ENCODE assay signal across 10 mouse cellular contexts in the genomic region with DNA sequence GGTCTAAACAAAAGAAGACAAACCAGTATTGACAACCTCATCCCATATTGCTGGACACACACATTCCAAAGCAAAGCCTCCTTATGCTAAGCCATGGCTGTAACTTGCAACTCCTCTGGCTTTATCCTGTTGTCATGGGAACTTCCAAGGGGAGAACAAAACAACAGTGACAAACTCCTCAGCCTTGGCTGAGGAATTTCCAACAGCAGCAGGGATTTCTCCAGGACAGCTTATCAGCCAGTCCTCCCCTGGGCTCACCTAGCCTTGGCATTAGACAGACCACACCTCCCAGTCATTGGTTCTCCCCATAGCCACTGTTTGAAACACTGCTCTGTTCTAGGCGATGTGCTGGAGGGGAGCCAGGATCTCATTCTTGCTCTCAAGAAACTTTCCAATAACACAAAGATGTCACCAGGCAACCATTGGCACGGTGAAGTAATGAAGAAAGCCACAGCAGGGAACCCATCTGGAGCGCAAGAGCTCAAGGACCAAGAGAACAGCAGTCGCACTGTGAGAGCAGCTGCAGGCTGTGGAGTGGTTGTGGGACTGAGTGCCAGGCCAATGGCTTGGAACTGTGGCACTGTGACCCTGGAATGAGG. TPM values are rescaled to one million over a fixed set of nuclear protein-coding genes. Genes with fewer than 3 reads are reported as not detected.
DNase-seq lines count a peak whose midpoint lies in the region; ATAC-seq and TF ChIP-seq lines count a peak whose summit lies in the region.
"Had no signal": no experiment of that assay in that cellular context is flagged by ENCODE, and none has a peak within 500 bp of the region (broad histone marks: within the 10 kb centered on the region; RNA-seq: fewer than 3 reads in every experiment).

No protein-coding gene starts in this region.

- no peak overlapping the region for H3K4me3 ChIP-seq in lung, adult 2 months (replicated peaks; ENCODE audit: extremely low read depth, low read depth, low read length)
- H3K4me3 ChIP-seq in forebrain, embryonic 12.5 days (replicated peaks), result no peak overlapping the region
- H3K4me3 ChIP-seq in midbrain, embryonic 15.5 days, result no peak overlapping the region

- no peaks in the 10 kb centered on the region for H3K36me3 ChIP-seq in forebrain, embryonic 12.5 days (replicated peaks)
- H3K36me3 ChIP-seq in midbrain, embryonic 15.5 days (replicated peaks), result no peaks in the 10 kb centered on the region

- H3K27me3 ChIP-seq in forebrain, embryonic 12.5 days, result no peaks in the 10 kb centered on the region
- no peaks in the 10 kb centered on the region for H3K27me3 ChIP-seq in midbrain, embryonic 15.5 days (replicated peaks)

- TF ChIP-seq POLR2A in lung, adult 2 months (IDR thresholded peaks at IDR 0.05; ENCODE audit: borderline replicate concordance, extremely low read depth, low read depth, low read length), result no peak

- peak; percentile 81 for ATAC-seq in forebrain, embryonic 12.5 days (ENCODE audit: low FRiP score)
- ATAC-seq in midbrain, embryonic 15.5 days (replicated peaks), result peak; percentile 89
- no peak for ATAC-seq in inflammation-experienced regulatory T-cells, adult 6 months

- H3K9me3 ChIP-seq in forebrain, embryonic 12.5 days, result no peaks in the 10 kb centered on the region
- H3K9me3 ChIP-seq in midbrain, embryonic 15.5 days, result no peaks in the 10 kb centered on the region

- intact Hi-C loops in heart, postnatal 10 days (cut with DNase I), result no loop called here

- no peak overlapping the region for H3K4me2 ChIP-seq in forebrain, embryonic 12.5 days
- no peak overlapping the region for H3K4me2 ChIP-seq in midbrain, embryonic 15.5 days

- no peak for TF ChIP-seq CTCF in lung, adult 2 months (IDR thresholded peaks at IDR 0.05; ENCODE audit: insufficient read depth, low read length)

- peak; percentile 66 to 73 for DNase-seq in lung, adult 18-20 months
- no peak for DNase-seq in lung, adult 2 months
- peak; percentile 80 to 83 for DNase-seq in heart, postnatal 10 days
- DNase-seq in left cerebral cortex, adult 11 months (ENCODE audit: low spot score), result peak; percentile 59
- DNase-seq in yolk sac, embryonic 10.5 days (ENCODE audit: low spot score), result peak; percentile 62

- H3K27ac ChIP-seq in forebrain, embryonic 12.5 days, result 0 out of 2 replicates have a peak overlapping the region, but pooled peaks have one; percentile 56
- H3K27ac ChIP-seq in midbrain, embryonic 15.5 days, result peak overlapping the region; percentile 39; the same call in 1 of the 2 replicates

- WGBS in lung, adult 2 months, result 37% methylated on average over 4 of the region's 4 CpGs
- 7% methylated on average over 4 of the region's 4 CpGs for WGBS in forebrain, embryonic 12.5 days
- 5% methylated on average over 4 of the region's 4 CpGs for WGBS in midbrain, embryonic 15.5 days

- H3K9ac ChIP-seq in forebrain, embryonic 12.5 days, result no peak overlapping the region
- no peak overlapping the region for H3K9ac ChIP-seq in midbrain, embryonic 15.5 days

- no peaks in the 10 kb centered on the region for H3K4me1 ChIP-seq in lung, adult 2 months (ENCODE audit: control insufficient read depth, insufficient read depth, low read length)
- peaks cover 11% of the 10 kb centered on the region for H3K4me1 ChIP-seq in forebrain, embryonic 12.5 days
- peaks cover 6% of the 10 kb centered on the region for H3K4me1 ChIP-seq in midbrain, embryonic 15.5 days

RNA-seq across cellular contexts. Expression of a gene that starts 7.8 kb away (rescaled TPM):
- 2.6 and 3.1 TPM in 2 replicates for polyA plus RNA-seq in lung, adult 2 months (2012; rRNA removed)
- polyA plus RNA-seq in forebrain, embryonic 12.5 days (2016; fragmentation: Nextera tagmentation; extraction: Ambion mirVana), result 0.14 and 0.34 TPM in 2 replicates
- not detected for total RNA-seq in heart, postnatal 10 days (2021)
- polyA plus RNA-seq in midbrain, embryonic 15.5 days (2015; fragmentation: Nextera tagmentation; extraction: Ambion mirVana), result 0.50 and 0.99 TPM in 2 replicates
- polyA plus RNA-seq in inflammation-experienced regulatory T-cells, adult 6 months (2017; shearing (Covaris generic)), result under 1 TPM; 0.20 to 0.44 (median 0.33) TPM

RNA-seq across cellular contexts. Expression of a gene that starts 14.1 kb away (rescaled TPM):
- 81.2 and 91.1 TPM in 2 replicates for polyA plus RNA-seq in lung, adult 2 months (2012; rRNA removed)
- polyA plus RNA-seq in forebrain, embryonic 12.5 days (2016; fragmentation: Nextera tagmentation; extraction: Ambion mirVana), result 3.7 and 4.1 TPM in 2 replicates
- 10 to 100 TPM in 1 of 2 experiments, 1 to 10 TPM in 1; 9.9 to 13.0 TPM for total RNA-seq in heart, postnatal 10 days (2021)
- polyA plus RNA-seq in midbrain, embryonic 15.5 days (2015; fragmentation: Nextera tagmentation; extraction: Ambion mirVana), result 16.4 and 17.7 TPM in 2 replicates
- 10 to 100 TPM; 10.3 to 13.2 (median 11.2) TPM for polyA plus RNA-seq in inflammation-experienced regulatory T-cells, adult 6 months (2017; shearing (Covaris generic))

RNA-seq across cellular contexts. Expression of a gene that starts 46.4 kb away (rescaled TPM):
- 5.5 and 7.1 TPM in 2 replicates for polyA plus RNA-seq in lung, adult 2 months (2012; rRNA removed)
- polyA plus RNA-seq in forebrain, embryonic 12.5 days (2016; fragmentation: Nextera tagmentation; extraction: Ambion mirVana), result 41.8 and 42.0 TPM in 2 replicates
- total RNA-seq in heart, postnatal 10 days (2021), result 10 to 100 TPM; 15.6 to 18.0 TPM
- polyA plus RNA-seq in midbrain, embryonic 15.5 days (2015; fragmentation: Nextera tagmentation; extraction: Ambion mirVana), result 31.8 TPM in 2 replicates
- polyA plus RNA-seq in inflammation-experienced regulatory T-cells, adult 6 months (2017; shearing (Covaris generic)), result 10 to 100 TPM; 30.5 to 59.4 (median 50.2) TPM

RNA-seq across cellular contexts. Expression of a gene that starts 48.7 kb away (rescaled TPM):
- not detected in 2 replicates for polyA plus RNA-seq in lung, adult 2 months (2012; rRNA removed)
- not detected in 2 replicates for polyA plus RNA-seq in forebrain, embryonic 12.5 days (2016; fragmentation: Nextera tagmentation; extraction: Ambion mirVana)
- not detected for total RNA-seq in heart, postnatal 10 days (2021)
- polyA plus RNA-seq in midbrain, embryonic 15.5 days (2015; fragmentation: Nextera tagmentation; extraction: Ambion mirVana), result not detected in 2 replicates
- polyA plus RNA-seq in inflammation-experienced regulatory T-cells, adult 6 months (2017; shearing (Covaris generic)), result not detected
- total RNA-seq: ES-E14 had no signal
- polyA plus RNA-seq: gonadal fat pad, adult 2 months had no signal
